Mouse (Mus musculus) thymus, postnatal 10 days (tissue): ENCODE data around the gene D630003M21Rik.

Source experiments
- DNase-seq, 2 experiments: peaks; one replicate each; pipeline ENCODE4 v3.0.0; 2021; ENCODE audit warnings: low spot score in 2 of 2

Gene D630003M21Rik

GRCm38 (mm10) chr2:158236698-158237097, 7.7 kb upstream of the D630003M21Rik start:
- no peak for DNase-seq

- no peak for DNase-seq
Observed at GRCm38 (mm10) chr2:158233106-158233505, 4.1 kb upstream of the D630003M21Rik start.

GRCm38 (mm10) chr2:158232414-158232813, 3.4 kb upstream of the D630003M21Rik start:
- DNase-seq = no peak

- DNase-seq = no peak
Observed at GRCm38 (mm10) chr2:158231071-158231470, 2.0 kb upstream of the D630003M21Rik start.

GRCm38 (mm10) chr2:158230617-158231016, 1.6 kb upstream of the D630003M21Rik start:
- DNase-seq = no peak

- DNase-seq = no peak
Observed at GRCm38 (mm10) chr2:158229503-158229892, 476 bp upstream of the D630003M21Rik start.

- DNase-seq = no peak
Observed at GRCm38 (mm10) chr2:158225301-158225700, 3.7 kb downstream of the D630003M21Rik start.

GRCm38 (mm10) chr2:158223497-158223896, 5.5 kb downstream of the D630003M21Rik start:
- no peak for DNase-seq

GRCm38 (mm10) chr2:158222664-158223063, 6.4 kb downstream of the D630003M21Rik start:
- no peak for DNase-seq

- DNase-seq = no peak
Observed at GRCm38 (mm10) chr2:158221446-158222084, 7.5 kb downstream of the D630003M21Rik start.

GRCm38 (mm10) chr2:158219562-158219961, 9.5 kb downstream of the D630003M21Rik start:
- DNase-seq = no peak

- no peak for DNase-seq
Observed at GRCm38 (mm10) chr2:158216510-158216909, 12.5 kb downstream of the D630003M21Rik start.

GRCm38 (mm10) chr2:158215283-158216117, 13.5 kb downstream of the D630003M21Rik start:
- no peak for DNase-seq

- no peak for DNase-seq
Observed at GRCm38 (mm10) chr2:158211764-158212471, 17.1 kb downstream of the D630003M21Rik start.

- DNase-seq = no peak
Observed at GRCm38 (mm10) chr2:158210958-158211357, 18.1 kb downstream of the D630003M21Rik start.

GRCm38 (mm10) chr2:158210503-158210902, 18.5 kb downstream of the D630003M21Rik start:
- DNase-seq = peak in 1 of 2 experiments; percentile 37

GRCm38 (mm10) chr2:158209776-158210175, 19.2 kb downstream of the D630003M21Rik start:
- DNase-seq = no peak

GRCm38 (mm10) chr2:158207848-158208247, 21.2 kb downstream of the D630003M21Rik start:
- peak; percentile 18 to 63 for DNase-seq

GRCm38 (mm10) chr2:158204114-158204513, 24.9 kb downstream of the D630003M21Rik start:
- DNase-seq = peak; percentile 30 to 82

- no peak for DNase-seq
Observed at GRCm38 (mm10) chr2:158203686-158204085, 25.3 kb downstream of the D630003M21Rik start.

- DNase-seq = no peak
Observed at GRCm38 (mm10) chr2:158199281-158199680, 29.7 kb downstream of the D630003M21Rik start.

- DNase-seq = no peak
Observed at GRCm38 (mm10) chr2:158198861-158199260, 30.2 kb downstream of the D630003M21Rik start.
